Mouse (Mus musculus): ENCODE measurements around the gene Ly6g6e.

Gene Ly6g6e

GRCm38 (mm10) chr17:35049561-35050016, 27.1 kb upstream of the Ly6g6e start, which contains the start of gene Clic1:
Gene Clic1 (plus strand): TSS chr17:35049966.
- DNase-seq (ENCODE audit: low read depth): peak; percentile 53

DNA sequence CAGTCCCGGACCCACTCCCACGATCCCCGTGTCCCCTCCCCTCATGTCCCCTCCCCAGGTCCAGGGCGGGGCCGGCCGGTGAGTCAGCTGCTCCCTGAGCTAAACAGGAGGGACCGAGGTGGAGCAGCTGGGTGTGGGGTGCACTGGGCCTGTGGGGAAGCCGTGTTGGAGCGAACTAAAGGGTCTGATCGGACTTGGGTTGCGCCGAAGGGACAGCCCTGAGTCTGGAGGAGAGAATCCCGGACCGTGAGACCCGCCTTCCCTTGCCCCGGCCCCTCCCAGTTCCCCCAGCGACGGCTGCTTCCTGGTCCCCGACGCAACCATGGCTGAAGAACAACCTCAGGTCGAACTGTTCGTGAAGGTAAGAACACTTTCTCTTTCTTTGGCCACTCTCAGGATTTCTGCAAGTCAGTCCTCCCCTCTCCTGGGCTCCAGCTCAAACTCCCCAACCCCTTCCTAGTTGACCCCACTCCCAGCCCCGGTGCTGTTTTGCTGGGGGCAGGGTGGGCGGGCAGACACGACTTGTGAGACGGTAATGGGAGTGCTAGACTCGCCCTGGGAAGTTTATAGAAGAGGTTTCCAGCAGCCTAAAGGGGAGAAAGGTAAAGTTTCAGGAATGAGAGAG, 26.5 kb upstream of the Ly6g6e start:
- peak; percentile 70 for DNase-seq (ENCODE audit: low read depth)

DNA sequence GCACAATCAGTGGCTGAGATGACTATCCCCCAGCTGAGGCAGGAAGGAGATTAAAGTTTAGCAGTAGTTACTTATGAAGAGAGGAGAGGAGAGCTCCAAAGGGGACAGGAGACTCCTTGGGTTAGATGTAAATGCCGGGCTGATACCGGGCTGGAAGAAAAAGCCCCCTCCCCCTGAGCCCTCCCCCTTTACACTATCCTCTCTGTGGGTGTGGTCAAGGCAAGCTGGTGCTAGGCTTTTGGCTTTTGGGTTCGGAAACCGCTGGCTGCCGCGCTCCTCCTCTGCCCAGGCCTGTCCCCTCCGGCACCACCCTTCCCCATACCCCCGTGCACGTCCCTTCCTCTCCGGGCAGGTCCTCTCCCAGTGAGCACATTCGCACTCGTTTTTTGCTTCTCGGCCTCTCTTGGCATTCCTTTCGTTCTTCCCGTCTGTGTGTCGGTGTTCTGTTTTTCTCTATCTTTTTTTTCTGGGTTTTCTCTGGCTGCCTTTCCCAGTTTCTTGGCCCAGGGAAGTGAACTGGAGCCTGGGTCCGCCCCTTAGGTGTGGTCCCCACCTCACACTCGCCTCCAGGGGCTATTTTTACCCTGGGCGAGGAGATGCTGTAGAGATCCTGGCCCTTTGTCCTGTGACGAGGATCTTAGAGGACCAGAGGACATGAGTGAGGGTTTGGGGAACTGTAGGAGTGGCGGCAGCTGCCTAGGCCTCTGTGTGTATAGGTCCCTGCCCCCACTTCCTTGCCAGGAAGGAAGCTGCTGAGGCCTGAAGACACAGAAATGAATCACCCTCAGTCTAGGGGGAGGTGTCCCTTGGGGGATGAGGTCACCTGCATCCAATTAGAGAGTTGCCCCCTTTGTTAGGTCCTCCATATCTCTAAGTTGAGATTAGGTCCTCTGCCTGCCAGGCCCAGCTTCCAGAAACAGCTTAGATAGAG, 25.3 kb upstream of the Ly6g6e start:
- peak; percentile 80 for DNase-seq (ENCODE audit: low read depth)

- no peak for DNase-seq (ENCODE audit: low read depth)
Observed at GRCm38 (mm10) chr17:35052271-35052798, 24.4 kb upstream of the Ly6g6e start.

DNA sequence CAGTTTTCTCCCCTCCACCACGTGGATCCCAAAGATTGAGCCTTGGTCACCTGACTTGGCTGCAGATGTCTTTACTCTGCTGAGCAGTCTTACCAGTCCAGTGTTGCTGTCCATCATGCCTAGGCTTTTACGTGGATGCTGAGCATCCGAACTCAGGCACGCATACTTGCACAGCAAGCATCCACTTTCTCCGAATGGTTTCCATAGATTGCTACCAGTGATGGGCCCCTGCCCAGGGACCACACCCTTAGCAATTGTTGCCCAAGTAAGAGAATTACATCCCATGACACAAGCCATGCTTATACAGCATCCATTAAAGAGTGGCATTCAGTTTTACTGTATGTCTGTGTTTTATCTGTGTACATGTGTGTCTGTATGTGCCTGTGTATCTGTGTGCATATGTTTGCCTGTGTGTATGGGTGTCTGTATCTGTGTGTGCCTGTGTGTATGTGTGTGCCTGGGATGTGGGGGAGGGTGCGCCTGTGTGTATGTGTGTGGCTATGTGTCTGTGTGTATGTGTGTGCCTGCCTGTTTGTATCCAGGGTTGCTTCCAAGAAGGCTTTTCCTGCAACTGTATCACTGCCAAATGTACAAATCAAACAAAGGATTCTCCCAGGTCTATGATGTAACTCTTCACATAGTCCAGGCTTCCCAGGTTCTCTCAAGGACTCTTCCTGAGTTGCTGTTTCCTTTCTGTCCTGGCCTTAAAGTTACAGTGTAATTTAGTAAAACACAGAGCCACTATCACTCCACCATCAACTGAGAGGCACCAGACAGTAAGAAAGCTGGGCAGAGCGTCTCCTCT, 20.8 kb upstream of the Ly6g6e start:
- DNase-seq (ENCODE audit: low read depth): no peak

GRCm38 (mm10) chr17:35057090-35057489, 19.6 kb upstream of the Ly6g6e start:
- DNase-seq (ENCODE audit: low read depth): no peak

DNA sequence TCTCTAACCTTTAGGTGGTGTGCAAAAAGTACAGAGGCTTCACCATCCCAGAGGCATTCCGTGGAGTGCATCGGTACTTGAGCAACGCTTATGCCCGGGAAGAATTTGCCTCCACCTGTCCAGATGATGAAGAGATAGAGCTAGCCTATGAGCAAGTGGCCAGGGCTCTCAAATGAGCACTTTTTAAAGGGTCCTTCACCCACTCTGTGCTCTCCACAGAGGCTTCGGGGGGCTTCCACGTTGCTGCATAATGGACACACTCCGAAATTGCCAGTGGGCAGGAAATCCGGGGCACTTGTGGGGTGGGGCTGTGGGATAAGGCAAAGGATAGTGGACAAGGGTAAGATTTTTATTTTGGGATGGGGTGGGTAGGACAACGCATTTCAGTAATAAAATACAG, 18.4 kb upstream of the Ly6g6e start:
- no peak for DNase-seq (ENCODE audit: low read depth)

DNA sequence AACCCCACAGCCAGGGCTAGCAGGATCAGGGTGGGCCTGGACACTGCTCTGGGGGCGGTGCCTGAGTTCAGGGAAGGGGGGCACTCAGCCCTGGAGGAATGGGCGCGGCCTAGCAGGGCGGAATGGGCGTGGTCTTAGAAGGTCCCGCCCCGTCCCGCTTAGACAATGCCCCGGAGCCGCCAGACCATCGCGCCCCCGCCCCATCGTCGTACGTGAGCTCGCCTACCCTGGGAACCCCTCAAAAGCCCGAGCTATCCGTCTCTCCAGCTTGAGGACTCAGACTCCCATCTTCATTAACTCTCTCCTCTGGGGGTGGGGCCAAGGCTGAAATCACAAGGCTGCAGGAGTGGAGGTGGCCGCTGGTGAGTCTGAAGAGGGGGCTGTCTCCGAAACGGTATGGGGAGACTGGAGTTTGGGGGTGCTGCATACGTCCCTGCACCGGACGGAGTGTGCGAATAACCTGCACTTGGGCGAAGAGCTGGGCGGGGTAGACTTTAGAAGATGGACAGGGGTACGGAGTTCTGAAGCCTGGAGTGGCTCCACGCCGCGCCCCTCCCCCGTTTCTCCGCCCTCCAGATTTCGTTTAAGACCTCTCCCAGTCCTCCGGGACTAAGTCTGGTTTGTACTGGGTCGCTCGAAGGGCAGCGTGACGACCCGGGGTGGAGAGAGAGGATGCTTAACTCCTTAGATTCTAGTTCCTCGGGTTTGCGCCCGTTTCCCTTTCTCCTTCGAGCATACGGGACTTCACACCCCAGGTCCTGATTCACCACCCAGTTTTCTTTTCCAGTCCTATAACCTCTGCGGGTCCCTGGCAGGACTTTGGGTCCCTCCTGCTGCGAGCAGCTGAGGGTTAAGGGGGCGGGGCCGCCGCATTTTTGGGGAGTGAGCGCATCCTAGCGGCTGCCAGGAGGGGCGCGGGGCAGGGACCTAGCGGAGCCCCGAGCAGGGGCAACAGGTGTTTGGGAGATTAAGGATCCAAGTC, 17.5 kb upstream of the Ly6g6e start, which contains the start of gene Ddah2:
TSS of gene Ddah2 (plus strand) at position 125 of the 982 bp plus-strand sequence.
- peak; percentile 90 for DNase-seq (ENCODE audit: low read depth)

- DNase-seq (ENCODE audit: low read depth): no peak
Observed at GRCm38 (mm10) chr17:35060071-35060470, 16.6 kb upstream of the Ly6g6e start.

DNA sequence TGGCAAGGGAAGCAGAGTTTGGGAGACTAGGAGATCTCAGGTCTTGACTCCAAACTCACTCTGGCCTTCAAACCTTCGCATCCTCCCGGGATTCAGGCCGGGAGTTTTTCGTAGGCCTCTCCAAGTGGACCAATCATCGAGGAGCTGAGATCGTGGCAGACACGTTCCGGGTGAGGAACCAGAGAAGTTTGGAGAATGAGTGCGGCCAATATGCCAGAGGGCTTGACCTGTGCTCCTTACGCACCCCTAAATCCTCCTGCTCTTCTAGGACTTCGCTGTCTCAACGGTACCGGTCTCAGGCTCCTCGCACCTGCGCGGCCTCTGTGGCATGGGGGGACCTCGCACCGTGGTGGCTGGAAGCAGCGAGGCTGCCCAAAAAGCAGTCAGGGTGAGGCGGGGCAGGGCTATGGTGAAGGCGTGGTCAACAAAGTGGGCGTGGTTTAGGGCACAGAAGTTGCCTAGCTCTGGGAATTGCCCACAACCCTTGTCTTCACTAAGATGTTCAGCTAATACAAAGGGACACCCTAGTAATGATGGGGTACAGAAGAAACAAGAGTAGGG, 15.9 kb upstream of the Ly6g6e start:
- DNase-seq (ENCODE audit: low read depth): no peak

GRCm38 (mm10) chr17:35061299-35061698, 15.4 kb upstream of the Ly6g6e start:
- DNase-seq (ENCODE audit: low read depth): no peak

GRCm38 (mm10) chr17:35063466-35063865, 13.2 kb upstream of the Ly6g6e start:
- DNase-seq (ENCODE audit: low read depth): no peak

GRCm38 (mm10) chr17:35064378-35064877, 12.3 kb upstream of the Ly6g6e start:
- no peak for DNase-seq (ENCODE audit: low read depth)

- DNase-seq (ENCODE audit: low read depth): peak; percentile 54
Observed at GRCm38 (mm10) chr17:35064951-35065947, 11.5 kb upstream of the Ly6g6e start, which contains the start of gene Ly6g6c. Gene Ly6g6c (plus strand): TSS chr17:35065388.

DNA sequence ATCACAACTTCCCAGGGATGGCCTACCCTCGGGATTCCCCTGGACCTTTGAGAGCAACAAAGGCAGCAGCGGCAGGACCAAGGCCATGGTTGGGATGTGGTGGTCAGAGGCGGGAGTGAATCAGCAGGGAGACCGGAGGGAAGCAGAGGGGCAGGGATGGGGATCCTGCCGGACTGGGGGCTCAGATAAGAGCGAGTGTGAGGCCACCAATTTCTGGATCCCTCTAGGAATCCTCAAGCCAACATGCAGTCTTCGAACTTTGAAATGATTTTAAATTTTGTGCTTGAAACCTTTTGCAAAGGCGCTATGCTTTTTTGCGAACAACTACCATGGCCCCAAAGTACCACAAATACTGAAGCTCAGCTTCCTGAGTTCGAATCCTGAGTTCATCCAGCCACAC, 10.6 kb upstream of the Ly6g6e start, which contains the start of gene Mpig6b:
TSS of gene Mpig6b (minus strand) at position 101 of the 400 bp plus-strand sequence.
- DNase-seq (ENCODE audit: low read depth): no peak

DNA sequence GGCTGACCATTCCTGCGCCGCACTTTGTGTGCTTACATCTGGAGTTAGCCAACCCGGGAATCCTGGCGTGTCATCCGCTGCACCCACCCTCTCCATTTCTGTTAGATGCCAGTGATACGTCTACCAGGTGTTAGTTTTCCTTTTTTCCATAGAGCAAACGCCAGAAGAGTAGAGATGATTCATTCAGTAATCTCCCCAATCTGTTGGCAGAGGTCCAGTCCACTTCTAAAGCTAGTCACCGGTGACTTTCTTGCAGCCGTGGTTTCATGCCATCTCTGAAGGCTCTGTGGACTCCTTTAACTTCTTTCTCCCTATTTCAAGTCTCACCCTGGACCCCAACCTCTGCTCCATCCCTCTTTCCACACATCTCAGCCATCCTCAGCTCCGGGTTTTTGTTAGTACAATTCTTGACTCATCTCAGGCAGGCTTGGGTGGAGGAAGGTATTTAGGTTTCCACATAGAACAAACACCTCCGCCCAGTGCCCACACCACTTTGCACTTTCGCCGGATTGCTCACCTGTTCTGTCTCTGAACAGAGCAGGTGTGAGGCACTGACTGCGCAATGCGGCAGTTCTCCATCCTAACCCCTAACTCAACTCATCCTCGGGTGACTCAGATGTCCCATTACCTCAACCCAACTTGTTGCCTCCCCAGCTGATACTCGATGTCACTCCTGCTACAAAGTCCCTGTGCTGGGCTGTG, 8.3 kb upstream of the Ly6g6e start:
- DNase-seq (ENCODE audit: low read depth): no peak

DNA sequence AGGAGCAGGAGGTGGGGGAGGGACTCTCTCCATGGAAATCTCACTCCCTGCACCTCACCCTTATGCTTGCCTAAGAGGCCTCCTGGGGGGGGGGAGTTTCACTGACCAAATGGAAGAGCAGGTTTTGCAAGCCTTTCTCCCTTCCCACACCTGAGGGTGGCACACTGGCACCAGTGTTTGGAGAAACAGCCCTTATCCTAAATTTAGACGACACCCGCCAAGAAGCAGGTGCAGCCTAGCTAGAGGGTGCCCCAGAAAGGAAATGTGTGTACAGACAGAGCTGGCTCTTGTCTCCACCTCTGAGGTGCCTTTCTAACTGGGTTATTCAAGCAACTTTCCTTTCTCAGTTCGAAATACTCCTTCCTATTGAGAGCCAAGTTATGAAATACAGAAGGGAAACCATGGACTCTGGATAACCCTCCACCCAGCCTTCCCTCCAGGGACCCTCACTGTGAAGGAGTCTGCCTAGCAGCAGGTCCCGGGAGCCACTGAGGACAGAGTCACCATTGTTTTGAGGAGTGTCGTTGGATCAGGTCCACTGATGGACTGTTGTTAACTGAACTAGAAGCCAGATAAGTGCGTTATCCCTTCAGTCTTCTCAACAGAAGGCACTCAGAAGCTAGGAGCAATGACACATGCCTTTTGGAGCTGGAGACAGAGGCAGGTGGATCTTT, 6.0 kb upstream of the Ly6g6e start:
- no peak for DNase-seq (ENCODE audit: low read depth)

- DNase-seq (ENCODE audit: low read depth): no peak
Observed at GRCm38 (mm10) chr17:35071454-35071853, 5.2 kb upstream of the Ly6g6e start.
